Mouse (Mus musculus) megakaryocyte, embryonic 14.5 days (primary cell): ENCODE results near the gene Gm10037. TPM values are rescaled to one million over a fixed set of nuclear protein-coding genes. Genes with fewer than 3 reads are reported as not detected.
"Not testable (repeated sequence)": the region's sequence is repeated elsewhere in the genome, so short reads cannot be mapped to it uniquely, and the experiment has no call there.

Experiments used
- H3K27me3 ChIP-seq: replicated peaks from 2 replicates; pipeline ENCODE3; 2012; ENCODE audit warnings: inconsistent platforms
- H3K36me3 ChIP-seq: replicated peaks from 2 replicates; pipeline ENCODE3; 2012; ENCODE audit warnings: low read length, inconsistent platforms, mixed read lengths
- H3K4me1 ChIP-seq: 2 replicates; pipeline ENCODE4 v1.6.1; 2012; ENCODE audit warnings: inconsistent platforms
- H3K4me3 ChIP-seq: replicated peaks from 2 replicates; pipeline ENCODE3; 2012; ENCODE audit warnings: moderate library complexity, mild to moderate bottlenecking, inconsistent platforms
- H3K9me3 ChIP-seq: 2 replicates; pipeline ENCODE4 v1.6.1; 2012; ENCODE audit warnings: inconsistent platforms
- FLI1 ChIP-seq: IDR thresholded peaks from 2 replicates; pipeline ENCODE4 v1.6.1; 2012; ENCODE audit warnings: low read length, inconsistent platforms, mixed read lengths
- GATA1 ChIP-seq: IDR thresholded peaks from 3 replicates; pipeline ENCODE4 v1.6.1; 2012; ENCODE audit warnings: mixed read lengths, low read length, inconsistent platforms, borderline replicate concordance
- polyA plus RNA-seq: library from polyadenylated mRNA; stranded (reverse); fragments of >175 nt; gene quantifications from 2 replicates; pipeline ENCODE4 v1.2.3, GENCODE M21; 2012; ENCODE audit warnings: low replicate concordance; ENCODE audit not compliant: insufficient read depth

The Gm10037 gene
- polyA plus RNA-seq = not detected in 2 replicates

DNA sequence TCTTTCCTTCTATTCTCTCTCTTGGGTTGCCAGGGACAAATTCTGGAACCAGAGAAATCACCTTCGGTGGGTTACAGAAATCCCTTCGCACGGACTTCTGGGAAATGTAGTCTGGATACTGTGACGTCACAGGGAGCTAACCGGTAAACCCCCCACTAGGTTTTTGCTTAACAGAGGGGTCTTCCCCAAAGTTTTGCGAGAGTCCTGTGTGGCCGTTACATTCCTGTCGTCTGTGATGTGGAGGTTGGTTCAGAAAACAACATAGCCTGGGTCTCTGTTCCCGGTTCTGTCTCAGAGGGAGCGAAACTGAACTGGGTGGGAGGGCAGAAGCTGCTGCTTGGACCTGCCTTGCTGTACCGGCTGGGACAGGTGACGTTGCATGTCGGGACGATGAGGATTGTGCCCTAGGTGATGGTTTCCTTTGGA is at the start of gene Gm10037:
Gene Gm10037 (plus strand): TSS at position 196 of the 426 bp plus-strand sequence.
- H3K9me3 ChIP-seq = peaks cover 10% of the 10 kb centered on the region
- no peaks in the 10 kb centered on the region for H3K27me3 ChIP-seq
- peak within 1 kb of the TSS; percentile 38 for H3K4me3 ChIP-seq
- H3K36me3 ChIP-seq = peaks cover 5% of the 10 kb centered on the region
- TF ChIP-seq FLI1 (no peak), GATA1 (no peak)
- no peaks in the 10 kb centered on the region for H3K4me1 ChIP-seq

DNA sequence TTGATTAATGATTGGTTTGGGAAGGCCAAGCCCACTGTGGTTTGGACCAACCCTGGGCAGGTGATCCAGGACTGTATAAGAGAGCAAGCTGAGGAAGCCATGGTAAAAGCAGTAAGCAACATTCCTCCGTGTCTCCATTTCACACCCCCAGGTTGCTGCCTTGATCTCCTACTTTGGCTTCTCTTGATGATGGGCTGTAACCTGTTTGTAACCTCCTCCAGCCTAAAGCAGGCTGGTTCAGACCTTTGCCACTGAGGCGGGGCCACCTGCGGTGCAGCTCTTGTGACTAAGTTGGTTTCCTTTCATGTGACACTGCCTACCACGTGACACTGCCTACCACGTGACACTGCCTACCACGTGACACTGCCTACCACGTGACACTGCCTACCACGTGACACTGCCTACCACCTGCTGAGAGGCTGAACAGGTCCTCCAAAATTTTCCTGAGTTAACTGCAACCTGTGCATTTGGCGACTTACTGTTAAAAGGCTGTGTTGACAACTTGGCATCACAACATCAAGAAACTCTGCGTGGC is 38.9 kb upstream of the Gm10037 start:
- H3K36me3 ChIP-seq = peaks cover 4% of the 10 kb centered on the region

GRCm38 (mm10) chr13:67798618-67799017 is 32.3 kb upstream of the Gm10037 start:
- Histone ChIP-seq H3K9me3 (no peaks in the 10 kb centered on the region), H3K4me3 (no peak overlapping the region), H3K36me3 (no peaks in the 10 kb centered on the region), H3K4me1 (no peaks in the 10 kb centered on the region; the same call in 1 of the 2 replicates), H3K27me3 (no peaks in the 10 kb centered on the region)
- no peak for TF ChIP-seq GATA1
- no peak for TF ChIP-seq FLI1

More for the DNA sequence above, 38.9 kb upstream of the Gm10037 start:
- no peaks in the 10 kb centered on the region for H3K4me1 ChIP-seq
- H3K4me3 ChIP-seq = no peak overlapping the region
- H3K9me3 ChIP-seq = peaks cover 9% of the 10 kb centered on the region; the same call in 1 of the 2 replicates
- TF ChIP-seq FLI1 (no peak), GATA1 (no peak)
- no peaks in the 10 kb centered on the region for H3K27me3 ChIP-seq

DNA sequence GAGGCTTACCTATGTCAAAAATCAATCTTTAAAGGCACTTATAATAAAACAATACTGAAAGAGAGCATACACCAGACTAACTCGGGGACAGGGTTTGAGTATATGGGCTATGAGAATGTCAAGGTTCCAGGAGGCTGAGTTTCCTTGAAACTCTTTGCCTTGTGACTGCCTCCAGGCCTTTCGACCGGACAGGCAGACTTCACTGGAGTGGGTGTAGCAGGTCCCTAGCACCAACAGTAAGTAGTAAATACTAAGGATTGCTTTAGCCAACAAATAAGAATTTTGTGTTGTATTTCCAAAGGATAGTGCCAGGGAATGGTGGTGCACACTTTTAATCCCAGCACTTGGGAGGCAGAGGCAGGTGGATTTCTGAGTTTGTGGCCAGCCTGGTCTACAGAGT is 31.8 kb upstream of the Gm10037 start:
- H3K4me1 ChIP-seq, H3K27me3 ChIP-seq, H3K36me3 ChIP-seq, H3K9me3 ChIP-seq, H3K4me3 ChIP-seq: not testable (repeated sequence)

DNA sequence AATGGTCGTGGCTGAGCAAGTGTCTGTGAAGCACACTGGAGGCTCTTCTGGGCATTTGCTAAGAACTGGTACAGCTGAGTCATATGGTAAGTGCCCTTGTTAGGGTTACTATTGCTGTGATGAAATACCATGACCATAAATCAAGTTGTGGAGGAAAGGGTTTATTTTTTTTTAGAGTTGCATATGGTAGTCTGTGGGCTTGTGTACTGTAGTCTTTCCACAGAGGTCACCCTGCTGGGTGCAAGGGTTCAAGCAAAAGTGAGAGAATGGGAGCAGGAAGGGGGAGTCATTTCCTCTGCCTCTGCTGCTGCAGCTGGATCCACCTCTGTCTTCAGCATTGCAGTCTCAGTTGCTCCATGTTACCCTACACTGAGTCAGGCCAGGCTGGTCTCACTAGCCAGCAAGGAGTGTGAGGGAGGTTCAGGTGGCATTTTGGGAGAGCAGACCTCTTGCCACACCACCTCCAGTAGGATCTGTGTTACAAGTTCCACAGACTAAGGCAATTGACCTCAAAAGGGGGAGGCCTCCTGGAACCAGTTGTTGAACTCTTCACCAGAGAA is 19.2 kb upstream of the Gm10037 start:
- peaks cover 15% of the 10 kb centered on the region for H3K9me3 ChIP-seq
- TF ChIP-seq GATA1 (no peak), FLI1 (no peak)
- H3K4me3 ChIP-seq = no peak overlapping the region
- H3K36me3 ChIP-seq = no peaks in the 10 kb centered on the region
- H3K27me3 ChIP-seq = no peaks in the 10 kb centered on the region
- peaks cover 4% of the 10 kb centered on the region; the same call in 1 of the 2 replicates for H3K4me1 ChIP-seq

DNA sequence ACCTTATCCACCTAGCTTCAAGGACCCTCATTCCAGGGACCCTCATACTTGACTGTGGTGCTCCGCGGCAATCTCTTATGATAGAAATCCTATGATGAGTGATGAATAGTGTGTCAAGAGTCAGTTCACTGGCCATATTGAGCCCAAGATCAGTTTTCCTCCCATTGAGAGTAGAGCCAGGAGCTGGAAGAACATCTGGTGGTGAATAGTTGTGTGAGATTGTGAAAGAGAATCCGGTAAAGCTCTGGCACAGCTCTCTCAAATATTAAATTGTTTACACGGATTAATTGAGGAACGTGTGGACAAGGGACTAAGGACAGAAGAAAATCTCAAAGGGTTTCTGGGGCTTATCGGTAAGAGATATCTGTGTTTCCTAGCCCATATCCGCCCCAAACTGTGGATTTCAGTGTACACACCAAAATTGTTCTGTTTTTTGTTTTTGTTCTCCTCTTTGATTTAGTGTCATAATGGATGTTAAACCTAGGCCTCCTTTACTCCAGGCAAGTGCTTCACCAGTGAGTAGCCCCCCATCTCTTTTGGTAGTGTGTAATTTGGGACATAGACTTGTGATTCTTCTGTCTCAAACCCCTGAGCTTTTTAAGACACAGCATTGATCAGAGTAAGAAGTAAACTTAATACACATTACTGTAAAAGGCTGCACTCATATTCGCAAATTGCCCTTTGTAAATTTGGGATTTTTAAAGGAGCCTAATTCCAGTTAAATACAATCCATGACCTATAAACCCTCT is 17.8 kb upstream of the Gm10037 start:
- H3K4me3 ChIP-seq = peak overlapping the region; percentile 93
- H3K9me3 ChIP-seq = peaks cover 22% of the 10 kb centered on the region
- no peaks in the 10 kb centered on the region for H3K36me3 ChIP-seq
- TF ChIP-seq GATA1 (no peak), FLI1 (no peak)
- H3K4me1 ChIP-seq = peaks cover 4% of the 10 kb centered on the region; the same call in 1 of the 2 replicates
- no peaks in the 10 kb centered on the region for H3K27me3 ChIP-seq

DNA sequence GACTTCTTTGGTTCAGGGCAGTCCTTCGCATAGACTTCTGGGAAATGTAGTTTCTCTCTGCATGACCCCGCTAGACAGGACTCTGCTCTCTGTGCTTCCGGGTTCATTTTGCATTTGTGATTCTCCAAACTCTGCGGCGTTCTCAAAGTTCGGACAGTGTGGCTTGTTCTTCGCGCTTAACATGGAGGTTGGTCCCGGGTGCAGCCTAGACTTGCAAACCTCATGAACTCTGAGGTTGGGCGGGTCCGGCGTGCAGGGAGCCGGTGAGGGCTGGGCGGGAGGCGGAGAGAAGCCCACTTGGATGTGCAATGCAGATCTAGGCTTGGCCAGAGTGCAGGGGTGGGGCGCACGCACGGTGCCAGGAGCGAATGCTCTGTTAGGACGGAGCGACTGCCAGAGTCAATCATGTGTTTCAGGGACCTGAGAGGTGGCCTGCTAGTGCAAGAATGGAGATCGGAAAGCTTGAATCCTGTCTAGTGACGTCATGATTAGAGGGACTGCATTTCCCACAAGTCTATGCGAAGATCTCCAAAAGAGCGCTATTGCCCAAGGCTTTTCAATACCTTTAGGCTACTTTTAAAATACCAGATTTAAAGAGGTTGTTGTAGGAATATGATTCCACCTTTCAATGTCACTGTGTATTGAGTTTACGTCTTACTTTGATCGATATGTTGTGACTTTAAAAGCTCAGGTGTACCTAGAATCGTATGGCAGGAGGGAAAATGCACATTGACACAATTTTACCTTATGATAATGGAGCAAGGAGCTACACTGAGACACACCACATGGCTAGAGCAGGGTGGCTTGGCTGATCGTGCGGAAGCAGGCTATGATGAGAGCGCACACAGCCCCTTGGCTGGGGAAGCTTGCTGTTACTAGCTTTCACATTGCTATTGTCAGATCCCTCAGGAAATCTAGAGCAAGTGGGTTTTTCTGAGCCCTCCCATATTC is 16.9 kb upstream of the Gm10037 start, which contains the start of gene Zfp273:
Gene Zfp273 (plus strand): TSS at position 31 of the 951 bp plus-strand sequence.
- Histone ChIP-seq H3K4me1 (peaks cover 8% of the 10 kb centered on the region; the same call in 1 of the 2 replicates), H3K27me3 (no peaks in the 10 kb centered on the region), H3K9me3 (peaks cover 28% of the 10 kb centered on the region), H3K4me3 (peak within 1 kb of the TSS; percentile 93), H3K36me3 (peaks cover 6% of the 10 kb centered on the region)
- TF ChIP-seq FLI1 (no peak), GATA1 (no peak)

DNA sequence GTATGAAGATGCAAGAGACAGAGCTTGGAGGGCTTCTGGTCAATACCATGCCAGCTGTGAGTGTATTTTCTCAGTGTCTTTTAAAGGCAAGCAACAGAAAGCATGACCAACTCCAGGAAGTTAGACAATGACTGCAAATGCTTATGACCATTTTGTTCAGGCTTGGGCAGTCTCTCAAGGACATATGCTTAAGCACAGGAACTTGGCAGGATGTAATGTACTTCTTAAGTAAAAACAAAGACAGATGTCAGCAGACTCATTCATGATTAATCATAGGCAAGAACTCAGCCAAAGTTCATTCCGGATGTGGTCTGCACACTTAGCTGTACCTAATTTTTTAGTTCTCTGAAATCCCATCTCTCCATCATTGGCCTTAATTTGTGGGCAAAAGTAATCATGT is 12.3 kb upstream of the Gm10037 start:
- Histone ChIP-seq H3K4me3 (no peak overlapping the region), H3K9me3 (peaks cover 36% of the 10 kb centered on the region), H3K36me3 (peaks cover 21% of the 10 kb centered on the region), H3K27me3 (no peaks in the 10 kb centered on the region), H3K4me1 (peaks cover 8% of the 10 kb centered on the region; the same call in 1 of the 2 replicates)
- no peak for TF ChIP-seq FLI1
- no peak for TF ChIP-seq GATA1

DNA sequence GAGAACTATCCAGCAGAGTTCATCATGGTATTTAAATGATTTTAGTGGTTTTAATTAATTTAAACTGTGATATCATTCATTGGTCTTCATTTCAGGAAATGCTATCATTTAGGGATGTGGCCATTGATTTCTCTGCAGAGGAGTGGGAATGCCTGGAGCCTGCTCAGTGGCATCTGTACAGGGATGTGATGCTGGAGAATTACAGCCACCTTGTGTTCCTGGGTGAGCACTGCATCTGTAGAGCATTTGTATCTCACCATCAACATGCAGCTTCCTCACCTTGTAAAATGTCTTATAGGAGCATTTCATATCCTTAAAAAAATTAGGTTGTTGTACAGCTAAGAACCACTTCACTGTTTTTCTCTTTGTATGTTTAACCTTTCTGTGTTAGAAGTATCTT is 2.2 kb downstream of the Gm10037 start:
- H3K27me3 ChIP-seq, H3K4me1 ChIP-seq, H3K4me3 ChIP-seq, H3K36me3 ChIP-seq, H3K9me3 ChIP-seq: not testable (repeated sequence)

DNA sequence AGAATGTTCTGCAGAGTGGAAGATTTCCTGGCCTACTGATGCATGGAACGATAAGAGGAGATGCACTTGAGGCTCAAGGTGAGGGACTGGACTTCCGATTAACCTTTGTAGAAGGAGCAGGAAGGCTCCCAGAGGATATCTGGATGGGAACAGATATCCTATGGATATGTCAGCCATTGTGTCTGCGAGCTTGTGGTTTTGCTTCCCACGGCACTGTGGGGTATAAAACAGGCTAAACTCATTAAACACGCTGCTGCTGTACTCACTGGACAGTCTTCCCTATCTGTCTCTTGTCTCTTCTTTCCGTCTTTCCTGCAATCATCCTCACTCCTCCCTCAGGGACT is 12.8 kb downstream of the Gm10037 start:
- H3K36me3 ChIP-seq = no peaks in the 10 kb centered on the region
- no peak for TF ChIP-seq GATA1
- TF ChIP-seq FLI1 = no peak
- H3K9me3 ChIP-seq = no peaks in the 10 kb centered on the region
- H3K4me3 ChIP-seq = peak overlapping the region; percentile 88
- no peaks in the 10 kb centered on the region for H3K27me3 ChIP-seq
- peaks cover 11% of the 10 kb centered on the region for H3K4me1 ChIP-seq
